Mouse (Mus musculus): ENCODE measurements at regions not wholly inside any gene's neighbourhood (a gene's known extent, or its start where the extent isn't known, plus 50 kb on each side); places are given as distances from the start of the nearest gene placed in this dataset.

- no peak overlapping the region for H3K27ac ChIP-seq
- DNase-seq = no peak
- H3K36me3 ChIP-seq = no peaks in the 10 kb centered on the region
- H3K4me3 ChIP-seq (replicated peaks) = no peak overlapping the region
- no peaks in the 10 kb centered on the region for H3K4me1 ChIP-seq (replicated peaks)
- no peak overlapping the region for H3K4me2 ChIP-seq
- no peaks in the 10 kb centered on the region for H3K9me3 ChIP-seq (replicated peaks)
- WGBS (ENCODE audit: insufficient replicate concordance) = 65% methylated on average over 12 of the region's 12 CpGs
- H3K27me3 ChIP-seq = no peaks in the 10 kb centered on the region
- no peak for ATAC-seq (ENCODE audit: low read depth)
- H3K9ac ChIP-seq = no peak overlapping the region
Measured at GRCm38 (mm10) chr17:4301142-4301853, 605.2 kb upstream of the Nox3 start.

- Histone ChIP-seq H3K9me3 (replicated peaks) (no peaks in the 10 kb centered on the region), H3K36me3 (no peaks in the 10 kb centered on the region), H3K9ac (no peak overlapping the region), H3K27me3 (no peaks in the 10 kb centered on the region), H3K4me1 (replicated peaks) (no peaks in the 10 kb centered on the region), H3K27ac (no peak overlapping the region), H3K4me2 (no peak overlapping the region), H3K4me3 (replicated peaks) (no peak overlapping the region)
- ATAC-seq (ENCODE audit: low read depth) = no peak
- DNase-seq = no peak
- WGBS (ENCODE audit: insufficient replicate concordance) = 38% methylated on average over 4 of the region's 4 CpGs
Measured at GRCm38 (mm10) chr17:4311785-4312379, 615.8 kb upstream of the Nox3 start.

- ATAC-seq (ENCODE audit: low read depth) = no peak
- H3K4me2 ChIP-seq = no peak overlapping the region
- H3K36me3 ChIP-seq = no peaks in the 10 kb centered on the region
- no peaks in the 10 kb centered on the region for H3K4me1 ChIP-seq (replicated peaks)
- no peak for DNase-seq
- WGBS (ENCODE audit: insufficient replicate concordance) = 66% methylated on average over 4 of the region's 4 CpGs
- no peaks in the 10 kb centered on the region for H3K27me3 ChIP-seq
- H3K4me3 ChIP-seq (replicated peaks) = no peak overlapping the region
- no peak overlapping the region for H3K27ac ChIP-seq
- no peak overlapping the region for H3K9ac ChIP-seq
- H3K9me3 ChIP-seq (replicated peaks) = no peaks in the 10 kb centered on the region
Measured at GRCm38 (mm10) chr17:4319141-4319540, 623.1 kb upstream of the Nox3 start.

GRCm38 (mm10) chr17:4328810-4329209, 632.7 kb upstream of the Nox3 start:
- no peaks in the 10 kb centered on the region for H3K9me3 ChIP-seq (replicated peaks)
- no peaks in the 10 kb centered on the region for H3K27me3 ChIP-seq
- H3K27ac ChIP-seq = no peak overlapping the region
- no peaks in the 10 kb centered on the region for H3K36me3 ChIP-seq
- no peak overlapping the region for H3K4me2 ChIP-seq
- ATAC-seq (ENCODE audit: low read depth) (no peak), DNase-seq (no peak)
- H3K4me3 ChIP-seq (replicated peaks) = no peak overlapping the region
- no peaks in the 10 kb centered on the region for H3K4me1 ChIP-seq (replicated peaks)
- no peak overlapping the region for H3K9ac ChIP-seq
- 57% methylated on average over 1 of the region's 1 CpGs for WGBS (ENCODE audit: insufficient replicate concordance)

- no peak overlapping the region for H3K4me3 ChIP-seq (replicated peaks)
- ATAC-seq (ENCODE audit: low read depth) = no peak
- H3K9ac ChIP-seq = no peak overlapping the region
- no peaks in the 10 kb centered on the region for H3K27me3 ChIP-seq
- DNase-seq = no peak
- H3K9me3 ChIP-seq (replicated peaks) = no peaks in the 10 kb centered on the region
- no peak overlapping the region for H3K4me2 ChIP-seq
- no peaks in the 10 kb centered on the region for H3K4me1 ChIP-seq (replicated peaks)
- 67% methylated on average over 9 of the region's 9 CpGs for WGBS (ENCODE audit: insufficient replicate concordance)
- H3K27ac ChIP-seq = no peak overlapping the region
- H3K36me3 ChIP-seq = no peaks in the 10 kb centered on the region
Measured at GRCm38 (mm10) chr17:4331650-4332049, 635.6 kb upstream of the Nox3 start.

GRCm38 (mm10) chr17:4333091-4333490, 637.0 kb upstream of the Nox3 start:
- no peak overlapping the region for H3K4me2 ChIP-seq
- 38% methylated on average over 4 of the region's 4 CpGs for WGBS (ENCODE audit: insufficient replicate concordance)
- H3K27ac ChIP-seq = no peak overlapping the region
- no peak for DNase-seq
- no peak for ATAC-seq (ENCODE audit: low read depth)
- no peak overlapping the region for H3K4me3 ChIP-seq (replicated peaks)
- H3K36me3 ChIP-seq = no peaks in the 10 kb centered on the region
- H3K9me3 ChIP-seq (replicated peaks) = no peaks in the 10 kb centered on the region
- H3K4me1 ChIP-seq (replicated peaks) = no peaks in the 10 kb centered on the region
- no peaks in the 10 kb centered on the region for H3K27me3 ChIP-seq
- no peak overlapping the region for H3K9ac ChIP-seq

- no peaks in the 10 kb centered on the region for H3K27me3 ChIP-seq
- DNase-seq (no peak), ATAC-seq (ENCODE audit: low read depth) (no peak)
- no peak overlapping the region for H3K4me2 ChIP-seq
- no peaks in the 10 kb centered on the region for H3K4me1 ChIP-seq (replicated peaks)
- H3K27ac ChIP-seq = no peak overlapping the region
- no peaks in the 10 kb centered on the region for H3K9me3 ChIP-seq (replicated peaks)
- no peak overlapping the region for H3K9ac ChIP-seq
- H3K36me3 ChIP-seq = no peaks in the 10 kb centered on the region
- WGBS (ENCODE audit: insufficient replicate concordance) = 24% methylated on average over 1 of the region's 1 CpGs
- no peak overlapping the region for H3K4me3 ChIP-seq (replicated peaks)
Measured at GRCm38 (mm10) chr17:4353018-4353417, 641.1 kb upstream of the Arid1b start.

GRCm38 (mm10) chr17:4355506-4356218, 638.5 kb upstream of the Arid1b start:
- 74% methylated on average over 5 of the region's 5 CpGs for WGBS (ENCODE audit: insufficient replicate concordance)
- DNase-seq (no peak), ATAC-seq (ENCODE audit: low read depth) (no peak)
- H3K9ac ChIP-seq = no peak overlapping the region
- H3K4me2 ChIP-seq = no peak overlapping the region
- no peaks in the 10 kb centered on the region for H3K9me3 ChIP-seq (replicated peaks)
- no peak overlapping the region for H3K27ac ChIP-seq
- no peaks in the 10 kb centered on the region for H3K36me3 ChIP-seq
- H3K27me3 ChIP-seq = no peaks in the 10 kb centered on the region
- no peaks in the 10 kb centered on the region for H3K4me1 ChIP-seq (replicated peaks)
- no peak overlapping the region for H3K4me3 ChIP-seq (replicated peaks)

GRCm38 (mm10) chr17:4360413-4361320, 633.5 kb upstream of the Arid1b start:
- Histone ChIP-seq H3K4me3 (replicated peaks) (no peak overlapping the region), H3K36me3 (no peaks in the 10 kb centered on the region), H3K9me3 (replicated peaks) (no peaks in the 10 kb centered on the region), H3K9ac (no peak overlapping the region), H3K27me3 (no peaks in the 10 kb centered on the region), H3K4me1 (replicated peaks) (no peaks in the 10 kb centered on the region), H3K4me2 (no peak overlapping the region), H3K27ac (no peak overlapping the region)
- ATAC-seq (ENCODE audit: low read depth) (no peak), DNase-seq (no peak)
- 46% methylated on average over 4 of the region's 4 CpGs for WGBS (ENCODE audit: insufficient replicate concordance)

GRCm38 (mm10) chr17:4365811-4366210, 628.3 kb upstream of the Arid1b start:
- Histone ChIP-seq H3K27me3 (no peaks in the 10 kb centered on the region), H3K4me3 (replicated peaks) (no peak overlapping the region), H3K4me1 (replicated peaks) (no peaks in the 10 kb centered on the region), H3K9ac (no peak overlapping the region), H3K9me3 (replicated peaks) (no peaks in the 10 kb centered on the region), H3K4me2 (no peak overlapping the region), H3K36me3 (no peaks in the 10 kb centered on the region), H3K27ac (no peak overlapping the region)
- DNase-seq (no peak), ATAC-seq (ENCODE audit: low read depth) (no peak)

- Histone ChIP-seq H3K9ac (no peak overlapping the region), H3K27me3 (no peaks in the 10 kb centered on the region), H3K4me2 (no peak overlapping the region), H3K9me3 (replicated peaks) (no peaks in the 10 kb centered on the region), H3K4me1 (replicated peaks) (peaks cover 18% of the 10 kb centered on the region), H3K27ac (peak overlapping the region; percentile 58), H3K4me3 (replicated peaks) (no peak overlapping the region), H3K36me3 (no peaks in the 10 kb centered on the region)
- no peak for ATAC-seq (ENCODE audit: low read depth)
- no peak for DNase-seq
- WGBS (ENCODE audit: insufficient replicate concordance) = 77% methylated on average over 1 of the region's 1 CpGs
Measured at GRCm38 (mm10) chr17:4380449-4380848, 613.7 kb upstream of the Arid1b start.
